Mouse (Mus musculus) thymus, postnatal 14 days (tissue): ENCODE data around the gene Fam20b.
"Not testable (repeated sequence)": the region's sequence is repeated elsewhere in the genome, so short reads cannot be mapped to it uniquely, and the experiment has no call there.

Experiments
- DNase-seq: peaks from one replicate; pipeline ENCODE4 v3.0.0; 2021

The Fam20b gene

GRCm38 (mm10) chr1:156669208-156669983 is 49.5 kb downstream of the Fam20b start:
- DNase-seq: no peak

- no peak for DNase-seq
These were observed 50.3 kb downstream of the Fam20b start for GRCm38 (mm10) chr1:156668602-156669001.

GRCm38 (mm10) chr1:156667141-156667926 is 51.6 kb downstream of the Fam20b start:
- no peak for DNase-seq

GRCm38 (mm10) chr1:156665777-156666176 is 53.1 kb downstream of the Fam20b start:
- no peak for DNase-seq

GRCm38 (mm10) chr1:156660660-156661236 is 58.1 kb downstream of the Fam20b start:
- not testable (repeated sequence) for DNase-seq

GRCm38 (mm10) chr1:156659906-156660659 is 58.8 kb downstream of the Fam20b start:
- no peak for DNase-seq

- no peak for DNase-seq
These were observed 60.2 kb downstream of the Fam20b start for GRCm38 (mm10) chr1:156658676-156659075.

- DNase-seq: no peak
These were observed 61.4 kb downstream of the Fam20b start for GRCm38 (mm10) chr1:156657523-156657922.

GRCm38 (mm10) chr1:156654735-156655530 is 64.0 kb downstream of the Fam20b start:
- no peak for DNase-seq

- DNase-seq: no peak
These were observed 66.6 kb downstream of the Fam20b start for GRCm38 (mm10) chr1:156652189-156652822.

- no peak for DNase-seq
These were observed 68.3 kb downstream of the Fam20b start for GRCm38 (mm10) chr1:156650631-156651030.

GRCm38 (mm10) chr1:156648705-156649104 is 70.2 kb downstream of the Fam20b start:
- no peak for DNase-seq

GRCm38 (mm10) chr1:156645971-156646370 is 72.9 kb downstream of the Fam20b start:
- DNase-seq: no peak

- DNase-seq: no peak
These were observed 73.9 kb downstream of the Fam20b start for GRCm38 (mm10) chr1:156644780-156645523.

GRCm38 (mm10) chr1:156644061-156644460 is 74.8 kb downstream of the Fam20b start:
- no peak for DNase-seq

- no peak for DNase-seq
These were observed 76.1 kb downstream of the Fam20b start for GRCm38 (mm10) chr1:156642813-156643212.

GRCm38 (mm10) chr1:156641808-156642207 is 77.1 kb downstream of the Fam20b start:
- DNase-seq: no peak

GRCm38 (mm10) chr1:156640577-156640976 is 78.3 kb downstream of the Fam20b start:
- DNase-seq: peak; percentile 31

GRCm38 (mm10) chr1:156639455-156639854 is 79.4 kb downstream of the Fam20b start:
- no peak for DNase-seq

- no peak for DNase-seq
These were observed 83.7 kb downstream of the Fam20b start for GRCm38 (mm10) chr1:156635148-156635547.

- DNase-seq: peak; percentile 47
These were observed 85.8 kb downstream of the Fam20b start for GRCm38 (mm10) chr1:156633095-156633494.
